Mouse (Mus musculus): ENCODE data around the gene Iqgap1. TPM values are rescaled to one million over a fixed set of nuclear protein-coding genes. Genes with fewer than 3 reads are reported as not detected.

Gene Iqgap1
- total RNA-seq, 2 experiments from 2014 or later = 95.5 to 114 TPM

GRCm38 (mm10) chr7:80715306-80715705 lies 110.5 kb downstream of the Iqgap1 start:
- DNase-seq = peak; percentile 52 to 59

- no peak for DNase-seq
Measured at GRCm38 (mm10) chr7:80711496-80711895, 114.3 kb downstream of the Iqgap1 start.

- no peak for DNase-seq
Measured at GRCm38 (mm10) chr7:80710333-80710732, 115.4 kb downstream of the Iqgap1 start.

GRCm38 (mm10) chr7:80704066-80704465 lies 121.7 kb downstream of the Iqgap1 start:
- no peak for DNase-seq

GRCm38 (mm10) chr7:80702510-80702909 lies 123.3 kb downstream of the Iqgap1 start:
- no peak for DNase-seq

- DNase-seq = no peak
Measured at GRCm38 (mm10) chr7:80699709-80700108, 126.1 kb downstream of the Iqgap1 start.

GRCm38 (mm10) chr7:80698940-80699339 lies 126.8 kb downstream of the Iqgap1 start:
- DNase-seq = no peak

GRCm38 (mm10) chr7:80697859-80698258 lies 127.9 kb downstream of the Iqgap1 start:
- no peak for DNase-seq

GRCm38 (mm10) chr7:80696903-80697302 lies 128.9 kb downstream of the Iqgap1 start:
- DNase-seq = no peak

- DNase-seq = no peak
Measured at GRCm38 (mm10) chr7:80696334-80696733, 129.4 kb downstream of the Iqgap1 start.

- no peak for DNase-seq
Measured at GRCm38 (mm10) chr7:80692472-80692871, 133.3 kb downstream of the Iqgap1 start.

GRCm38 (mm10) chr7:80691131-80691530 lies 134.6 kb downstream of the Iqgap1 start:
- no peak for DNase-seq

GRCm38 (mm10) chr7:80689221-80689591 lies 136.6 kb downstream of the Iqgap1 start:
- peak; percentile 40 to 51 for DNase-seq

GRCm38 (mm10) chr7:80688556-80689220 lies 137.1 kb downstream of the Iqgap1 start, which contains the start of gene Crtc3:
Crtc3 (minus strand) TSS chr7:80688877.
- DNase-seq = peak; percentile 80 to 86

GRCm38 (mm10) chr7:80687721-80688555 lies 137.8 kb downstream of the Iqgap1 start:
- peak; percentile 69 to 77 for DNase-seq

- DNase-seq = no peak
Measured at GRCm38 (mm10) chr7:80685639-80686038, 140.1 kb downstream of the Iqgap1 start.

GRCm38 (mm10) chr7:80682630-80683029 lies 143.1 kb downstream of the Iqgap1 start:
- DNase-seq = no peak

- DNase-seq = peak; percentile 22 to 30
Measured at GRCm38 (mm10) chr7:80680218-80680847, 145.4 kb downstream of the Iqgap1 start.

GRCm38 (mm10) chr7:80672323-80672722 lies 153.5 kb downstream of the Iqgap1 start:
- DNase-seq = no peak

GRCm38 (mm10) chr7:80670889-80671288 lies 154.9 kb downstream of the Iqgap1 start:
- no peak for DNase-seq

GRCm38 (mm10) chr7:80667190-80667589 lies 158.6 kb downstream of the Iqgap1 start:
- DNase-seq = no peak

- peak; percentile 34 to 50 for DNase-seq
Measured at GRCm38 (mm10) chr7:80666198-80666915, 159.4 kb downstream of the Iqgap1 start.

All from adrenal gland, postnatal 36 days (tissue).